ENCODE assay signal across 35 mouse cellular contexts in genomic region chr7:26953306-26953705, GRCm38 (mm10). TPM values are rescaled to one million over a fixed set of nuclear protein-coding genes. Genes with fewer than 3 reads are reported as not detected.
"Had no signal": no experiment of that assay in that cellular context is flagged by ENCODE, and none has a peak within 500 bp of the region (broad histone marks: within the 10 kb centered on the region; RNA-seq: fewer than 3 reads in every experiment).

No protein-coding gene starts in this region.

RNA-seq across cellular contexts. Expression of gene Cyp2a22, which starts 14.1 kb away (rescaled TPM):
- total RNA-seq: left cerebral cortex, adult 8-10 months; left cerebral cortex, postnatal 10 days; left cerebral cortex, postnatal 14 days; left cerebral cortex, postnatal 25 days; left cerebral cortex, postnatal 36 days; left cerebral cortex, postnatal 4 days; megakaryocyte progenitor cell, adult 5-6 weeks; megakaryocyte, adult 5-6 weeks; megakaryocyte-erythroid progenitor cell, adult 5-6 weeks; midbrain, postnatal 0 days; monocyte, adult 5-6 weeks had no signal
- polyA plus RNA-seq: limb, embryonic 10.5 days; limb, embryonic 11.5 days; limb, embryonic 12.5 days; limb, embryonic 13.5 days; limb, embryonic 14.5 days; limb, embryonic 15.5 days; liver, embryonic 11.5 days; liver, embryonic 12.5 days; lung, adult 2 months; lung, embryonic 14.5 days; lung, embryonic 15.5 days; lung, embryonic 16.5 days; lung, postnatal 0 days; macrophage; midbrain, embryonic 10.5 days; midbrain, embryonic 11.5 days; midbrain, embryonic 12.5 days; midbrain, embryonic 13.5 days; midbrain, embryonic 14.5 days; midbrain, embryonic 15.5 days; midbrain, embryonic 16.5 days; midbrain, postnatal 0 days; myocyte; neural tube, embryonic 11.5 days; neural tube, embryonic 12.5 days had no signal
